Mouse (Mus musculus) right cerebral cortex, postnatal 36 days (tissue): ENCODE measurements around the gene Taf12.
"Not testable (repeated sequence)": the region's sequence is repeated elsewhere in the genome, so short reads cannot be mapped to it uniquely, and the experiment has no call there.

Experiments used
- DNase-seq, 2 experiments: peaks; one replicate each; pipeline ENCODE4 v3.0.0; 2022; ENCODE audit warnings: low spot score in 2 of 2, mixed read lengths in 1 of 2

Taf12 gene

DNA sequence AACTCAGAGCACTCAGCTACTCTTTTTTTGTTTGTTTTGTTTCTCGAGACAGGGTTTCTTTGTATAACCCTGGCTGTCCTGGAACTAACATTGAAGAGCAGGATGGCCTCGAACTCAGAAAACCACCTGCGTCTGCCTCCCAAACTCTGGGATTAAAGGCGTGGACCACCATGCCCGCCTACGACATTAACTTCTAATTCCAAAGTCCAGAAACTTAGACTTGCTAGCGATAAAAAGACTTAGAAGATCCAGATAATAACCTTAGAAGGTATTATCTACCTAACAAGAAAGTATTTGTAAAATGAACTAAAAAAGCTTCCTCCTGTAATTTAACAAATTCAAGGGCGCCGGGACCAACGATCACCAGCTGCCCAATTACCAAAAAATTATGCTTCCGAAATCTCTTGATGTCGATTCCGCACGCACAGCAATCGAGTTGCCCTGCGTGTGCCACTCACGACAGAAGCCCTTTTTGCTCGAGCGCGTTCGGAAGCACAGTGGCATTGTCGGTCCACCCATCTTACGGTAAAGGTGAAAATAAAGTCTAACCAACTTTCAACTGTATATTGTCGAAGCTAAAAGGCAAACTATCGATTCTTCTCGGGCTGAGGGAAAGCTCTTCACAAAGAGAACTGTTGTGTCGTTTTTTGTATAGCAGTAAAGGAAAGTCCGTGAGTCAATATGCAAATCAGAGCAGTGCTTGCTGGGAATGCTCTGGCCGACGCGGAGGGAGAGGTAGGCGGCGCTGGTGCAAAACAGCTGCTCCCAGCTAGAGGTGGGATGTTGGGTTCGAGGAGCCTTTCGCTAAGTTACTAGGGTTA is 4.2 kb upstream of the Taf12 start:
- DNase-seq: peak; percentile 75 to 82

DNA sequence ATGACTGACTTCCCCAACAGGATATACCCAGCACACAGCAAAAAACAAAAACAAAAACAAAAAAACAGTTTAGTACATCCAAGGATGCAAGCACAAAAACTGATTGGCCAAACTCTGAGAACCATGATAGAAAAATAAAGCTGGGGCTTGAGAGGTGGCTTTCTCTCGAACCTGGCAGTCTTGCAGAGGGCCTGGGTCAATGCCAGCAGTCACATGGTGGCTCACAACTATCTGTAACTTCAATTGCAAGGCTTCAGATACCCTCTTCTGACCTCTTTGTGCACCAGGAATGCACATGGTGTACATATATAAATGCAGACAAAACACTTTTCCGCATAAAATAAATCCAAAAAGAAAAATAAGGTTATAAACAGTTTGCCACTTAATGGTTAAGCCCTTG is 1.0 kb upstream of the Taf12 start:
- no peak for DNase-seq

DNA sequence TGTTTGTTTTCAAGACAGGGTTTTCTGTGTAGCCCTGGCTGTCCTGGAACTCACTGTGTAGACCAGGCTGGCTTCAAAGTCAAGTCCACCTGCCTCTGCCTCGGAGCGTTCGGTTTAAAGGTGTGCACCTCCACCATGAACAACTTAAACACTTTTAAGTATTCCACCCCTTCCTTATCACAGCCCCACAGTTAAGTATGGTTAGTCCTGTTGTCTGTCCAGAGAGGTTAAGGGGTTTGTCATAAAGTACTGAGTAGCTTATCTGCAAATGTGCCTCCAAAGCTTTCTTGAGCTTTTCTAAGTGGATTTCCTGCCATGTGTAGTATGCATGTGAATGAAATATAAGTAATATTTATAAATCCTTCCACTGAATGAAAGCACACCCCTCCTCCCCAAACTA is 1.8 kb downstream of the Taf12 start:
- no peak for DNase-seq

DNA sequence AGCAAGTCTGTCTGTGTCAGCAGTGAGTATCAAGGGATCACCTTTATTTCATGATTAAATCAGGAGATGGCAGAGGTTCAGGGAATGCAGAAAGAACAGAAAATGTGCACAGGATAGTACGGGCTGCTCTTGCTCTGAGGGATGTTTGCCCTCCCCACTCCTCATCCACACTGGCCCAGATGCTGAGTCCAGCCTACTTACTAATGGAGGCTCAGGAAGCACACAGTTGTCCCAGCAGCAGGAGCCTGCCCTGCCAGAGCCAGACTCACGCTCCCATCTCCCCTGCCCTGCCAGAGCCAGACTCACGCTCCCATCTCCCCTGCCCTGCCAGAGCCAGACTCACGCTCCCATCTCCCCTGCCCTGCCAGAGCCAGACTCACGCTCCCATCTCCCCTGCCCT is 14.7 kb downstream of the Taf12 start:
- DNase-seq: not testable (repeated sequence)

DNA sequence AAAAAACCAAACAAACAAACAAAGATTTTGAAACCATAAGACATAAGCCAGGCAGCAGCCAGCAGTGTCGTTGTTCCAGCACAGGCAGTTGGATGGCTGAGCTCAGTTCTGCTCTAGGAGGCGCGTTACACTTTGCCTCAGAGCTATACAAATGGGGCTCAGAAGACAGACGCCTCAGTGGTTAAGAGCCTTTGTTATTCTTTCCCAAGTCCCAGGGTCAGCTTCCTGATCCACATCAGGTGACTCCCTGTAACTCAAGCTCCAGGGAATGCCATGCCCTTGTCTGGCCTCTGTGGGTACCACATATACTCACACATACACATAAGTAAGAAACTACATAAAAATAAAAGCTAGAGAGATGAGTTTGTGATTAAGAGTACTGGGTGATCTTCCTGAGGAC is 16.9 kb downstream of the Taf12 start:
- no peak for DNase-seq

DNA sequence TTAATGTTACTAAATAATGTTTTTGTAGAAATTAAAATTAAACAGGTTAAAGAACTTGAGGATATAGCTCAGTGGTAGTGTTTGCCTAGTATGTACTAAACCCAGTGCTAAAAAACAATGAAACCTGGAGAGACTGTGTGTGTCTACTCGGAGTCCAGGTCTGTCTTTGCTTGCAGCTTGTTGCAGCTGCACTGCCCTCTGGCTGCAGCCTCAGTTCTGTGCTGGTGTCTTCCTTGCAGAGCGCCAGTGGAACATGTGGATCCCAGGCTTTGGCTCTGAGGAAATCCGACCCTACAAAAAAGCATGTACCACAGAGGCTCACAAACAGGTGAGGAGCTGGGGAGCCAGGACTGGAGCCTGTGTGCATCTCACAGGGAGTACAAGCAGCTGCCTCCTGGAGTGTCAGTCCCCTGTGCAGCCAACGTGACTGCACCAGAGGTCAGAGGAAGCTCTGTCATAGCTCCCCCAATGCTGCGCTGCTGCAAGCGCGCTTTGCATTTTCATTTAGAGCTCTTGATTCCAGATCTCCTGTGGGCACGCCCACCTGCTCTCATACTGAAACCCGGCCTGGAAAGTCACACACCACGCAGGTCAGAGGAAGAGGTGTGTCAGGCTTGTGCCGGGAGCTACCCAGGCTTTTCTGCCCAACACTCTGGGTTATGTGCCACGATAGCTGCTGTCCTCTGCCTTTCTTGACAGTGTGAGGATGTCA is 17.6 kb downstream of the Taf12 start:
- DNase-seq: no peak

DNA sequence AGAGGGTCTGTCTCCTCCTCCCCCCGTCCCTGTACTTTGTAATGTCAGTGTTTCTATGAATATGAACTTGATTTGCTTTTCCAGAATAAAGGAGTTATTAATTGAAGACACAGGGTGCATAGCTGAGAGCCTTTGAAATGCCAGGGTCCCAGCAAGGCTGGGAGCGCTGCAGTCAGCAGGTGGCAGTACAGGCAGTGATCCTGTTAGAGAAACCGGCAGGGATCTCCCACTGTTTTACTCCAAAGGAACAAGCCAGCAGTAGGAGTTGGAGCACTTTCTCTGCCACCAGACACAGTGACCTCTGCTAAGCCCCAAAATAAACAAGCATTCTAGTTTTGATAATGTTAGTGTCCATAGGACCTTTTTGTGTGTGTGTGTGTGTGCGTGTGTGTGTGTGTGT is 18.8 kb downstream of the Taf12 start:
- no peak for DNase-seq

DNA sequence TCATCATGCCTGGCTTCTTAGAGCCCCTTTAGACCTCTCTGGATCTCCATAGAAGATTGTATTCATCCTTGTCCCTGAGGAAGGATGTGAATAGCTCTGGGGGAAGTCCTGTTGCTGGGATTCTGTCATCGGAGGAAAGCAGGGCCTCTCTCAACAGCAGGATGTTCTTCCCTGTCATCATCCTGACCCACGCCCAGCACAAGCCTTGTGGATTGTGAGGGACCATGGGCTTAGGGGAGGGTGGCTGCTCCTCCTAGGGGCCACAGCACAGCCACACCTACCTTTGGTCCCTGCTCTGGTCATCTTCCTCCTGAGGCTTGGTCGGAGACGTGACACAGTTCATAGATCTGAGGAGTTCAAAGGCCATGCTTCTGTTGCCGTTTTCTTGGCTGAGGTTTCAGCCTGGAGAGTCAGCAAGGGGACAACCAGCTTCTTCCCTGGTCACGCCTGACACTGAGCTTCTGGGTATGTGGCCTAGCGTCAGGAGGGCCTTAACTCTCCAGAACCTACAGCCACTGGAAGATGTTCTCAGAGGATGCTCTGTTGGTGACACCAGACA is 19.6 kb downstream of the Taf12 start:
- DNase-seq: no peak

DNA sequence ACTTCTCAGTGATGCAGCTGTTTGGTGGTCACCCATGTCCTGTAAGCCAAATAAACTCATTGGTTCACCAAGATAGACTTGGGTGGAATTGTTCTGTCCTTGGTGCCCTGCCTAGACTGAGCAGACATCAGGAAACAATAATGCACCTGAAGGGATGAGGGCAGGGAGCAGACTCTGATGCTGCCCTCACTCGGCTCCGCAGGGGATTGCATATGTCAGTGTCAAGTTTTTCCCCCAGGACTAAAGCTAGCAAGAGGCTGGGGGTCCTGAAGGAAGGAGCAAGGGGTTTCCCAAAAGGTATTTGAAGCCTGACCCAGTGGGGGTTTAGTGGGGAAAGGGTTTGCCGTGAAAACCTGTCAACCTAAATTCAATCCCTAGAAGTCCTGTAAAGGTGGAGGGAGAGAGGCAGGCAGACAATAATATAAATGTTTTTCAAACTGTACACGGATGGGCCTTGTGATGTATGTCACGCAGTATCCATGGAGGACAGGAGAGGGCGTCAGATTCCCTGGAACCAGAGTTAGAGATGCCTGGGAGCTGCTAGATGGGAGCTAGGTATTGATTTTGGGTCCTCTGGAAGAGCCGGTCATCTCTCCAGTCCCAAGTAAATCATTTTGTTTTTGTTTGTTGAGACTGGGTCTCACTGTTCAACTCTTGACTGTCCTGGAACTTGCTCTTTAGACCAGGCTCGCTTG is 21.7 kb downstream of the Taf12 start:
- DNase-seq: no peak

DNA sequence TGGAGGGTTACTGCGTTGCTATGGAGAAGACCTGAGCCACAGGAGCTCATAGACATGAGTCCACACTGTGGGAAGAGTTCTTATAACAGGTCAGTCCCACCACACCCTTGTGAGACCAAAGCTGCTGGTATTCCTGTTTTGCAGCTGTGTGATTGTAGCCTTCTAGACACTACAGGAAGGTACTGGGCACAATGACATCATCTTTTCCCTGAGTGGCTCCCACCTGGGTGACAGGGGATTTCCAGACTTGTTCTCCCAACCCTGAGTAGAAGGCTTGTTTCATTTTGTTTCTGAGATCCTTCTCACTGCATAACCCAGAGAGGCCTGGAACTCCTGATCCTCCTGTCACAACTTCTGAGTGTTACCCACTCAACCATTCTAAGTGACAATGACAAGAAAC is 25.7 kb downstream of the Taf12 start:
- DNase-seq: no peak

DNA sequence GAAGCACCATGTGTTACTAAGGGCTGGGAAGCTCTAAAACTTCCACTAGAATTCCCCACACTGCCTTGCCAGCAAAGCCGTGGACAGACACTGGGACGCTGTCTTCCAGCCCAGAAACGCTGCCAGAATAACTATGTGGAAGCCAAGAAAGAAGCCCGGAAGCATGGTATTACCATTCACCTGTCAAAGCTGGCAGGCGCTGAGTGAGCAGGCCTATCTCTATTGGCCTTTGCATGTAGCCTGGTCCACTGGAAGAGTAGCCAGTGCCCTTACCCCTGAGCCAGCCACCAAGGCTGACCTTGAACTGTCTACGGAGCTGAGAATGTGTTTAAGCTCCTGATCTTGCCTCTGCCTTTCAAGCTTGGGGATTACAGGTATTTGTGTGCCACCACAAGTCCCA is 27.3 kb downstream of the Taf12 start:
- DNase-seq: no peak

DNA sequence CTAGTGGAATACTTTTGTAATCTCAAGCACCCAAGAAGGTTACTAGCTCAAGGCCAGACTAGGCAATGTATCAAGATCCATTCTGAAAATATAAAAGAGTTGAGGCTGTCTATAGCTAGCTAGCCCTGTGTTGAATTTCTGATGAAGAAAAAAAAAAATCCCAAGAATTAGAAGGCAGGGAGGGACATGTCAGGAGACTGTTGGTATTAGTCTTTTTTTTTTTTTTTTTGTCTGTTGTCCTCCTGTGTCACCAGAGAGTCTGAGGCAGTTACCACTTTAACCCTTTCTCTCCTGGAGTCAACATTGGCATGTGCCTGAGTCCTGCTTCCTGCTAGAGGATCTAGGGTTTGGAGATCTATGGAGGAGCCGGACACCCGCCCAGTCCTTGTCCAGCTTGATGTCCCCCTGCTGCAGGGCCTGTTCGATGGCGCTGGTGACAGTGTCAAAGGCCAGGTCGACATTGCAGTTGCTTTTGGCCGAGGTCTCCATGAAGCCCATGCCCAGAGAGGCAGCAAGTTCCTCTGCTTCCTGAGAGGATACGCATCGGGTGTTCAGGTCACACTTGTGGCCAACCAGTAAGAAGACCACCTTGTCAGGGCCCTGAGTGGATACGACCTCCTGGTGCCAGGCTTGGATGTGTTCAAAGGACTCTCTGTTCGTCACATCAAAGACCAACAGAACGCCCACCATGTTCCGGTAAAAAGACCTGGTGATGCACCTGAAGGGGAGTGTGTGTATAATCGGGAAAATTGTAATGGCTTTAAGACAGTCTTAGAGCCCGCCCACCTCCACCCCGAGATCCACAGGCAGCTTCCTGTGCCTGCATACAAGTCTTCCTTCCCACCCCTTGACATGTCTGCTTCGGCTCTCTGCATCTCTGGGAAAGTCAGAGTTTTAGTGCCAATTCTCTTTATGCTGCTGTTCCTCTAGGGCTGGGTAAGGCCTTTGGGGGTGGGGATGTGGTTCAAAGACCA is 28.1 kb downstream of the Taf12 start:
- no peak for DNase-seq

DNA sequence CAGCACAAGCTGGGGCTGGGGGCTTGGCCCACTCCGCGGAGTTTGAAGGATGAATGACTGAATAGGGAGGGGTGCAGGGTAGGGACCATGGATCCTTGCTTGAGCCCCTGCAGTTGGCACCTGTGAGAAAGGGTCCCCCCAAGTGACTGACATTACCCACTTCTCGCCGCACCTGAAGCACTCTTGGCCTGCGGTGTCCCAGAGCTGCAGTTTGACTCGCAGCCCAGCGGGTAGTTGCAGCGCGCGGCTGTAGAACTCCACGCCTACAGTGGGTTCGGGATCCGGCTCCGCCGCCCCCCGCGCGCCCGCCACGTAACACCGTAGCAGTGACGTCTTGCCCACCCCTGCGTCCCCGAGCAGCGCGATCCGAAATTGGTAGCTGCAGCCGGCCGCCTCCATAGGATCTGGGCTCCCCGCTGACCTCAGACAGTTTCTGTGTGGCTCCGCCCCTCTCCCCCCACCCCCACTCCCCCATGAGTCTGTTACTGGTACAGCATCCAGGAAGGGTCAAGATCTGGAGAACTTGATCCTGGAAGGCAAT is 28.8 kb downstream of the Taf12 start, which contains the start of gene Rab42:
TSS of gene Rab42 (minus strand) at position 447 of the 541 bp plus-strand sequence.
- peak; percentile 46 to 62 for DNase-seq

DNA sequence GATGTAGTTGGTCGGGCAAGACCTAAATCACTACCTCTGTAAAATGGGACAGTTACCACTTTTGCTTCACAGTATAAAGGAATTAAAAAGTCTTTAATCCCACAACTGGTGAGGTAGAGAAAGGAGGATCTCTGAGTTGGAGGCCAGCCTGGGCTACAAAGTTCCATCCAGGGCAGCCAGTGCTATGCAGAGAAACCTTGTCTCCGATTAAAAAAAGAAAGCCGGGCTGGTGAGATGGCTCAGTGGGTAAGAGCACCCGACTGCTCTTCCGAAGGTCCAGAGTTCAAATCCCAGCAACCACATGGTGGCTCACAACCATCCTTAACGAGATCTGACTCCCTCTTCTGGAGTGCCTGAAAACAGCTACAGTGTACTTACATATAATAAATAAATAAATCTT is 29.3 kb downstream of the Taf12 start:
- DNase-seq: not testable (repeated sequence)

DNA sequence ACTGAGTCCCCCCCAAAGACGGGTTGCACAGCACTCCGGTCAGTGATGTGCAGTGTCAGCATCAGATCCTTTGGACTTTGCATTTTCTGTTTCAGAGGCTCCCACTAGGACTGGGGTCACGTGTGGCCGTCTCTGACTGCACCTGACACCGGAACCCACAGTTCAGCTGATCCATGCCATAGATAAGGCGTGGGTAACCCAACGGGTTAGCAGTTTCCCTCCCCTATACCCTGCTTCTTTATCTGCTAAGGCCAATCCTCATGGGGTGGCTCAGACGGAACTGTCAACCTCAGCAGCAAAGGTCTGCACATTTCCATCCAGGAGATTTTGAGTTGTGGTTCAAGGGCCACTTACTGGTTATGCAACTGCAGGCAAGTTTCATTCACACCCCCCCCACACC is 31.1 kb downstream of the Taf12 start:
- no peak for DNase-seq

DNA sequence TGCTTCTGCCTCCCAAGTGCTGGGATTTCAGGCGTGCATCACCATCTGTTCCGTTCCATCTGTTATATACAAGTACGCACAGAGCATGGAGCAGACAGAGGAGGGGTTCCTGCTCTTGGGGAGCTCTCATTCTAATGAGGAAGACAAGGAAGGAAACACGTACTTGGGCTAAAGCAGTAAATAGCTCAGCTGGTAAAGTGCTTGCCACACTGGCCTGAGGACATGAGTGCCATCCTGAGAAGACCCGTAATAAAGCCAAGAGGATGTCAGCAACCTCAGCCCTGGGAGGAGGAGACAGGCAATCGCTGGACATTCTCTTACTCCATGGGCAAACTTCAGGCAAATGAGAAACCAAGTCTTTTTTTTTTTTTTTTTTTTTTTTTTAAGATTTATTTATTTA is 31.8 kb downstream of the Taf12 start:
- DNase-seq: no peak

DNA sequence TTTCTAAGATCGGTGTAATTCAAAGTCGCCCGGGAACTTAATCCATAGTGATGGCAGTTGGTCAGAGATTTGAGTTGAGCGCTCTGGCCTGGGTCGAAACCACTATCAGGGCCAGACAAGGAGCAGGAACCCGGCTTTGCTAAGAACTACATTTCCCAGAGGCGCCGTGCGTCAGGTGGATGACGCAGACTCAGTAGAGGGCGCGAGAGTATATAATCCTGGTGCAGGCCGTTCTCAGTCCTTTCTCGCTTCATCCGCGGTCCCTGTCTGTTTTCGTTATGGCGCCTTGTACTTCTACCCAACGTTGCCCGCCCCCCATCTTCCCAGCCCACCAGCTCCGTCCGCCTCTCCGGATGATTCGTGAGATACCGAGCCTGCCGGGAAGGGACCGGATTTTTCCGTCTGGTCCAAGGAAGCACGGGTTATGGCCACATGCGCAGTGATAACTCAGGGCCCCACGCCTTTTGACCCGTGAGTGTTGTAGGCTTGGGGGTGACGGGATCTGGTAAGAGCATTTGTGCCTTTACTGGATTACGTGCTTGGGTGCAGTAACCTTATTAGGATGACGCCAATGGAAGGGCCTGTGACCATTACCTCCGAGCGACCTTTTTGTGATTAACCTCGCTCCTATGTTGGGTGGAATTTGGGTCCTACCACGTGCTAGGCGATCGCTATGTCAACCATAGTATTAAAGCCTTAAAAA is 34.4 kb downstream of the Taf12 start:
- DNase-seq: peak; percentile 89 to 92

DNA sequence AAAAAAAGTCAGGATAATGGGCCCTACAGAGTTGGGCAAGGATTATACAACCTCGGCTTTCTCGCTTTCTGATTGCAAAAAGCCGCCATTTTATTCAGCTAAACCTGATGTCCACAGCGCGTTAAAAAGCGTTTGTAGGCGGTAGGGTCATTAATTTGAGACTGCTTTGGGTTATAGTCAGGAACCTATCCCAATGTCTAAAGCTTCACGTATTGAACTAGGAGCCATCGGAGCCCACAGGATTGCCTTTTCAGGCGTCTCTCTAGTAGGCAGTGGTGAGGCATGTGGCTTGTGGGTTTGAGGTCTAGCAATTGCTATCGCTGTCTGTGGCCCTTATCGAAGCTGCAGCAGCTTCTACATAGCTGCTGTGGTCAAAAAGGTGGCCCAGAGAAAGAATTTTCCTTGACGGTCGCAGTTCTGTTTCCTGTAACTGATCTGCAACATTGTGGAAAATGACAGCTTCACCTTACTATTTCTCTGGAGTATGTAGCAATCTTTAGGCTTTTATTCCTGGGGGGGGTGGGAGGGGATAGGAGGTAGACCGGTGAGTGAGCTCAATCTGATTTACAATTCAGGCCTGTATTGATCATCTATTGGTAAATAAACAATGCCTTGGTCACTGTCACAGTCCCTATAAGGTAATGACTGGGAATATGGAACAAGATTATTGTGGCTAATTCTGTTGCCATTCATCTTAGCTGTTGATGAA is 35.1 kb downstream of the Taf12 start:
- no peak for DNase-seq

DNA sequence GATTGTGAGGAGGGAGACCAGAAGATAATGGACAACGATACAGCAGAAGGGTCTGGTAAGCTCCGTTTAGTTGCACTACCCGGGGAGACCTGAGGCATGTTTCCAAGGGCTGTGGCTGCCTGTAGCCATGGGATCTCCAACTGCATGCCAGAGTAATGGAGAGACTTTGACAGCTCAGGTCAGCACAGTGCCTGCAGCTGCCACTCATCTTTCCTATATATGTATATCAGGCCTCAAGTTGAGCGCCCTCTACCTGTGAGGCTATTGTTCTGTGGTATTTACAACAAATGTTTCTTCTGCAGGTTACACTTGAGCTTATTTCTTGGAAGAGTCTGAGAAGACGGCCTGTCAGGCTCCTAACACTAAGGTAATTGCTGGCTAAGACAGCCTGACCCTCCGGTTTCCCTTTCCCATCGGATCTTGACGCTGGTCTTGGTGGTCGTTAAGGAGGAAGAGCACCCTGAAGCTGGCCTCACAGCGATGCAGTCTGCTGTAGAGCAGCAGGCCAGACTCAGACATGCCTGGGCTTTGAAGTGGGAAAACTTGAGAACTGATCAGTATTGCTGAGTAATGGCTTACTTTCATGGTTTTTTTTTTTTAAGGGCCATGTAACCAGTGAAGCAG is 35.8 kb downstream of the Taf12 start:
- peak in 1 of 2 experiments; percentile 11 for DNase-seq
